Comparison of ENCODE assay signal across 8 mouse cellular contexts in the genomic region with DNA sequence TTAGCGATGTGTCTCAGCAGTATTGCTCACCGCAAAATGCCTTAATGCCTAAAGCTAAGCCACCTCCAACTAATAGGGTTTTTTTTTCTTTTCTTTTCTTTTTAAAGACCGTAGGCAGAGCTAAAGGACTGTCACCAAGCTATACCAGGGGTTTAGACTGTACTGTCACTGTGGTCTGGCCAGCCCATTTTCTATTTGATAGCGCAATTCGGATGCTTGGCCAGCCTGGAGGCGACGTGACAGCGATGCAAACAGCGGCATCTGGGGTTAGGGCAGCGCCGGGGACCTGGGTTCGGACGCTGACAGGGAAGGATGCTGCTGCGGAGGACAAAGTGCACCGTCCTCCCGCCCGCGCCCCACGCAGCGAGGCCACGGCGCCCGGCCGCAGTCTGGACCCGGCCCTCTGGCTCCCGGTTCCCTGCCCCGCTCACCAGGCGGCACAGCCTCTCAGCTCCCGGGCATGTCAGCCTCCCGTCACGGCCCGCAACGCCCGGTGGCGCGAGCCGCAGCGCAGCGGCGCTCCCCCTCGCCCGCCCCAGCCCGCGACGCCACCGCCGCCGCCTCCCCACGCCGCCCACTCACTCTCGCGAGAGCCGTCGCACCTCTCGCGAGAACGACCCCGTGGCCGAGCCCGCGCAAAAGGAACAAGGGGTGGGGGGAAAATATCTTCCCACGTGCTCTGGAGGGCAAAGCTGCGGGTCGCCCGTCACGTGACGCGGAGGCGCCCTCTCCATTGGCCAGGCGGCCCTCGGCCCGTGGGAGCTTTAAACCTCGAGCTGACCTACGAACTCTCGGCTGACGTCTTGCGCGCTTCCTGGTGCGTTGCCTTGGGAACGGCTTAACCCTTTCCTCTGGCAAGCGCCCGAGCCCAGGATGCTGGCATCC. TPM values are rescaled to one million over a fixed set of nuclear protein-coding genes. Genes with fewer than 3 reads are reported as not detected.
DNase-seq lines count a peak whose midpoint lies in the region; ATAC-seq lines count a peak whose summit lies in the region.

A gene (minus strand): TSS at position 528 of the 885 bp plus-strand sequence.

- under 1% methylated on average over 31 of the region's 82 CpGs for WGBS in embryonic facial prominence, embryonic 14.5 days
- 0% methylated on average over 80 of the region's 82 CpGs for WGBS in limb, embryonic 15.5 days

- peaks cover 7% of the 10 kb centered on the region; the same call in 1 of the 2 replicates for H3K4me1 ChIP-seq in embryonic facial prominence, embryonic 14.5 days (ENCODE audit: control insufficient read depth, insufficient read depth, low read length)
- H3K4me1 ChIP-seq in limb, embryonic 15.5 days, result peaks cover 15% of the 10 kb centered on the region

- peak within 1 kb of the TSS; percentile 94 for H3K9ac ChIP-seq in embryonic facial prominence, embryonic 14.5 days (ENCODE audit: low read depth, low read length)
- peak within 1 kb of the TSS; percentile 89 for H3K9ac ChIP-seq in limb, embryonic 15.5 days

- peak; percentile 90 for DNase-seq in 3T3-L1 (ENCODE audit: low read depth, low spot score)
- DNase-seq in adrenal gland, postnatal 4 days (ENCODE audit: low spot score in 2 of 2), result peak; percentile 88 to 89
- DNase-seq in embryonic facial prominence, embryonic 14.5 days (ENCODE audit: low spot score), result peak; percentile 97
- DNase-seq in heart, adult 8-10 months (ENCODE audit: low spot score), result peak; percentile 93
- DNase-seq in kidney, adult 9 months, result peak; percentile 98
- peak; percentile 75 to 86 for DNase-seq in monocyte, adult 2 months (ENCODE audit: low read depth in 1 of 2, low spot score in 2 of 2)
- DNase-seq in spleen, postnatal 36 days (ENCODE audit: low spot score in 2 of 2), result peak; percentile 94

- peak within 1 kb of the TSS; percentile 82 for H3K4me3 ChIP-seq in embryonic facial prominence, embryonic 14.5 days (ENCODE audit: low read depth, low read length)
- H3K4me3 ChIP-seq in limb, embryonic 15.5 days, result peak within 1 kb of the TSS; percentile 80

- H3K27ac ChIP-seq in embryonic facial prominence, embryonic 14.5 days (replicated peaks; ENCODE audit: low read depth, low read length), result peak within 1 kb of the TSS; percentile 80
- peak within 1 kb of the TSS; percentile 92 for H3K27ac ChIP-seq in limb, embryonic 15.5 days

- peak; percentile 97 for ATAC-seq in embryonic facial prominence, embryonic 14.5 days (ENCODE audit: low read depth)
- ATAC-seq in limb, embryonic 15.5 days (ENCODE audit: insufficient number of reproducible peaks, low FRiP score, low TSS enrichment, low read depth), result peak; percentile 91

- no peaks in the 10 kb centered on the region for H3K36me3 ChIP-seq in embryonic facial prominence, embryonic 14.5 days (ENCODE audit: control insufficient read depth, insufficient read depth, low read length)
- H3K36me3 ChIP-seq in limb, embryonic 15.5 days, result no peaks in the 10 kb centered on the region

- no peaks in the 10 kb centered on the region for H3K27me3 ChIP-seq in embryonic facial prominence, embryonic 14.5 days (replicated peaks; ENCODE audit: control insufficient read depth, insufficient read depth, low read length)
- H3K27me3 ChIP-seq in limb, embryonic 15.5 days, result no peaks in the 10 kb centered on the region

- H3K9me3 ChIP-seq in embryonic facial prominence, embryonic 14.5 days (ENCODE audit: control insufficient read depth, low read length), result no peaks in the 10 kb centered on the region
- no peaks in the 10 kb centered on the region for H3K9me3 ChIP-seq in limb, embryonic 15.5 days

- peak within 1 kb of the TSS; percentile 70 for H3K4me2 ChIP-seq in embryonic facial prominence, embryonic 14.5 days (ENCODE audit: low read depth, low read length)
- H3K4me2 ChIP-seq in limb, embryonic 15.5 days, result peak within 1 kb of the TSS; percentile 74

RNA-seq across cellular contexts. Expression of the gene that starts here (rescaled TPM):
- total RNA-seq in adrenal gland, postnatal 4 days (2021), result 10 to 100 TPM; 51.0 to 53.9 TPM
- polyA plus RNA-seq in embryonic facial prominence, embryonic 14.5 days (2014; fragmentation: Nextera tagmentation; extraction: Ambion mirVana), result 18.6 and 19.3 TPM in 2 replicates
- total RNA-seq in heart, adult 8-10 months (2022), result 10 to 100 TPM; 34.5 to 47.1 (median 36.8) TPM
- polyA plus RNA-seq in limb, embryonic 15.5 days (2015; fragmentation: Nextera tagmentation; extraction: Ambion mirVana), result 16.4 and 19.3 TPM in 2 replicates

Comparison
In these comparisons a context has a peak if more than half of its experiments do, and no peak if none do; other contexts are left out.
1. Peak in every context shown above with its lines: DNase-seq, ATAC-seq, H3K4me3 ChIP-seq and H3K27ac ChIP-seq.